Mouse (Mus musculus) stomach, postnatal 0 days (tissue): ENCODE measurements at regions not wholly inside any gene's neighbourhood (a gene's known extent, or its start where the extent isn't known, plus 50 kb on each side); places are given as distances from the start of the nearest gene placed in this dataset.
A peak's percentile ranks its signal among the peaks of the same experiment; 100 is the strongest.

Source experiments
- ATAC-seq: fragments of 200-750 bp; cut with Nextera tagmentation; 2 replicates; pipeline ENCODE4 v1.8.0; 2017; ENCODE audit not compliant: low FRiP score, low TSS enrichment
- DNase-seq: peaks from one replicate; pipeline ENCODE4 v3.0.0-alpha.2; 2016; ENCODE audit warnings: low spot score
- H3K27ac ChIP-seq: fragments of 300-500 bp; sonication (generic); replicated peaks from 2 replicates; pipeline ENCODE4 v1.5.1; 2014; ENCODE audit warnings: mild to moderate bottlenecking, control low read depth
- H3K27me3 ChIP-seq: fragments of 300-500 bp; sonication (generic); 2 replicates; pipeline ENCODE4 v1.6.1; 2014; ENCODE audit warnings: low read length; ENCODE audit not compliant: control insufficient read depth, insufficient read depth
- H3K36me3 ChIP-seq: fragments of 300-500 bp; sonication (generic); 2 replicates; pipeline ENCODE4 v1.6.1; 2014; ENCODE audit warnings: low read length, mixed read lengths; ENCODE audit not compliant: control insufficient read depth, insufficient read depth
- H3K4me1 ChIP-seq: fragments of 300-500 bp; sonication (generic); replicated peaks from 2 replicates; pipeline ENCODE4 v1.6.1; 2014; ENCODE audit warnings: antibody characterized with exemption; ENCODE audit not compliant: control insufficient read depth, insufficient read depth
- H3K4me2 ChIP-seq: fragments of 300-500 bp; sonication (generic); replicated peaks from 2 replicates; pipeline ENCODE4 v1.6.1; 2014; ENCODE audit warnings: low read depth, mild to moderate bottlenecking, control low read depth, moderate library complexity
- H3K4me3 ChIP-seq: fragments of 300-500 bp; sonication (generic); 2 replicates; pipeline ENCODE4 v1.5.1; 2014; ENCODE audit warnings: low read depth, low read length, control low read depth
- H3K9ac ChIP-seq: fragments of 300-500 bp; sonication (generic); 2 replicates; pipeline ENCODE4 v1.6.1; 2014; ENCODE audit warnings: mild to moderate bottlenecking, low read length, control low read depth, mixed read lengths
- H3K9me3 ChIP-seq: fragments of 300-500 bp; sonication (generic); 2 replicates; pipeline ENCODE4 v1.6.1; 2016; ENCODE audit warnings: low read length; ENCODE audit not compliant: control insufficient read depth
- CTCF ChIP-seq: IDR thresholded peaks from 2 replicates; pipeline ENCODE4 v1.5.1; 2016; ENCODE audit warnings: antibody characterized with exemption, low read depth, mild to moderate bottlenecking, moderate library complexity
- EP300 ChIP-seq: optimal IDR thresholded peaks from 2 replicates; pipeline ENCODE3; 2016; ENCODE audit warnings: antibody characterized with exemption
- WGBS: fragments of 180-500 bp; shearing (Covaris S2); extraction: QIAGEN DNeasy Blood & Tissue Kit; methylation state at CpG from one replicate; pipeline ENCODE4 v1.1.7; 2014; 5-methylcytosine and 5-hydroxymethylcytosine counted together

GRCm38 (mm10) chr19:56653292-56653691 is 68.7 kb upstream of the Adrb1 start:
- H3K4me1 ChIP-seq, result peaks cover 5% of the 10 kb centered on the region; the same call in 1 of the 2 replicates
- H3K9ac ChIP-seq, result no peak overlapping the region
- WGBS, result 75% methylated on average over 9 of the region's 9 CpGs
- H3K36me3 ChIP-seq, result no peaks in the 10 kb centered on the region
- no peak overlapping the region for H3K27ac ChIP-seq
- no peak for ATAC-seq
- DNase-seq, result no peak
- no peak overlapping the region for H3K4me2 ChIP-seq
- TF ChIP-seq EP300 (no peak), CTCF (no peak)
- H3K9me3 ChIP-seq, result 0 out of 2 replicates have a peak, but pooled peaks cover 2% of the 10 kb centered on the region
- H3K27me3 ChIP-seq, result no peaks in the 10 kb centered on the region
- H3K4me3 ChIP-seq, result no peak overlapping the region

- H3K9ac ChIP-seq, result no peak overlapping the region
- DNase-seq (no peak), ATAC-seq (no peak)
- WGBS, result 79% methylated on average over 9 of the region's 9 CpGs
- H3K4me1 ChIP-seq, result peaks cover 5% of the 10 kb centered on the region; the same call in 1 of the 2 replicates
- H3K27me3 ChIP-seq, result no peaks in the 10 kb centered on the region
- no peak overlapping the region for H3K27ac ChIP-seq
- 0 out of 2 replicates have a peak, but pooled peaks cover 2% of the 10 kb centered on the region for H3K9me3 ChIP-seq
- H3K36me3 ChIP-seq, result no peaks in the 10 kb centered on the region
- TF ChIP-seq CTCF (no peak), EP300 (no peak)
- H3K4me3 ChIP-seq, result no peak overlapping the region
- no peak overlapping the region for H3K4me2 ChIP-seq
Observed at GRCm38 (mm10) chr19:56655330-56655729, 66.7 kb upstream of the Adrb1 start.

GRCm38 (mm10) chr19:56660566-56661199 is 61.3 kb upstream of the Adrb1 start:
- H3K4me2 ChIP-seq, result no peak overlapping the region
- H3K9ac ChIP-seq, result no peak overlapping the region
- H3K4me1 ChIP-seq, result no peaks in the 10 kb centered on the region
- H3K9me3 ChIP-seq, result no peaks in the 10 kb centered on the region
- no peak for TF ChIP-seq EP300
- TF ChIP-seq CTCF, result no peak
- no peak for DNase-seq
- 44% methylated on average over 4 of the region's 4 CpGs for WGBS
- H3K27me3 ChIP-seq, result no peaks in the 10 kb centered on the region
- H3K4me3 ChIP-seq, result no peak overlapping the region
- H3K36me3 ChIP-seq, result no peaks in the 10 kb centered on the region
- H3K27ac ChIP-seq, result no peak overlapping the region
- ATAC-seq, result no peak

GRCm38 (mm10) chr19:56663474-56664227 is 58.3 kb upstream of the Adrb1 start:
- no peaks in the 10 kb centered on the region for H3K36me3 ChIP-seq
- WGBS, result 44% methylated on average over 10 of the region's 10 CpGs
- H3K4me2 ChIP-seq, result no peak overlapping the region
- H3K4me1 ChIP-seq, result no peaks in the 10 kb centered on the region
- H3K27ac ChIP-seq, result peak overlapping the region; percentile 25; the same call in 1 of the 2 replicates
- no peaks in the 10 kb centered on the region for H3K9me3 ChIP-seq
- ATAC-seq (peak; percentile 85), DNase-seq (peak; percentile 66)
- H3K4me3 ChIP-seq, result no peak overlapping the region
- no peak for TF ChIP-seq CTCF
- TF ChIP-seq EP300, result no peak
- no peaks in the 10 kb centered on the region for H3K27me3 ChIP-seq
- no peak overlapping the region for H3K9ac ChIP-seq

- Histone ChIP-seq H3K9ac (no peak overlapping the region), H3K4me2 (no peak overlapping the region), H3K36me3 (no peaks in the 10 kb centered on the region), H3K4me3 (no peak overlapping the region), H3K27me3 (no peaks in the 10 kb centered on the region), H3K4me1 (no peaks in the 10 kb centered on the region), H3K9me3 (no peaks in the 10 kb centered on the region), H3K27ac (peak overlapping the region; percentile 25; the same call in 1 of the 2 replicates)
- no peak for DNase-seq
- TF ChIP-seq CTCF, result no peak
- TF ChIP-seq EP300, result no peak
- ATAC-seq, result 0 out of 2 replicates have a peak, but pooled peaks have one; percentile 3
- 65% methylated on average over 10 of the region's 10 CpGs for WGBS
Observed at GRCm38 (mm10) chr19:56664307-56664775, 57.7 kb upstream of the Adrb1 start.
